10 mouse cellular contexts compared by ENCODE assay signal in the genomic region with DNA sequence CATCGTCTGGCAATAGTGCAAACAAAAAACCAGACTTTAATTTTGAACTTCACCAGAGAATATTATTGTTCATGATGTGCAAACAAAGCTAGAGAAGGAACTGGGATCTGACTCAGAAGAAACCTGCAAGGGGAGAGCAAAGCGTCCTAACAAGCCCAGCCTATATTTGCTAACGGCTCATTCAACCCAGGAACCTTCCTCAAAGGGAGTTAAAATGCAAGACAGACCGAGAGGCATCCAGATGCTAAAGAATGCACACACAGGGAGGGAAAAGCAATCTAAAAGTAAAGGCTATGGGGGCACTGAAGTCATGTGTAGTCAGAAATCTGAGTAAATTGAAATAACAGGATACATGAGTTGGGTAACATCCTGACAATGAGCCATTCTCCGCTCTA. TPM values are rescaled to one million over a fixed set of nuclear protein-coding genes. Genes with fewer than 3 reads are reported as not detected.
DNase-seq lines count a peak whose midpoint lies in the region; ATAC-seq lines count a peak whose summit lies in the region.
"Had no signal": no experiment of that assay in that cellular context is flagged by ENCODE, and none has a peak within 500 bp of the region (broad histone marks: within the 10 kb centered on the region; RNA-seq: fewer than 3 reads in every experiment).

No protein-coding gene starts in this region.

- peaks cover 12% of the 10 kb centered on the region; the same call in 1 of the 2 replicates for H3K4me1 ChIP-seq in forebrain, embryonic 11.5 days (replicated peaks; ENCODE audit: control insufficient read depth, insufficient read depth, low read length)
- peaks cover 19% of the 10 kb centered on the region for H3K4me1 ChIP-seq in forebrain, embryonic 10.5 days
- peaks cover 16% of the 10 kb centered on the region for H3K4me1 ChIP-seq in midbrain, embryonic 12.5 days
- H3K4me1 ChIP-seq in midbrain, embryonic 10.5 days: peaks cover 15% of the 10 kb centered on the region
- peaks cover 22% of the 10 kb centered on the region for H3K4me1 ChIP-seq in hindbrain, embryonic 14.5 days (replicated peaks; ENCODE audit: control insufficient read depth, insufficient read depth, low read length)
- 0 out of 2 replicates have a peak, but pooled peaks cover 10% of the 10 kb centered on the region for H3K4me1 ChIP-seq in stomach, embryonic 16.5 days (ENCODE audit: control insufficient read depth, insufficient read depth, low read length)

- no peak overlapping the region for H3K9ac ChIP-seq in forebrain, embryonic 11.5 days (ENCODE audit: low read length)
- no peak overlapping the region for H3K9ac ChIP-seq in midbrain, embryonic 12.5 days (replicated peaks)
- no peak overlapping the region for H3K9ac ChIP-seq in hindbrain, embryonic 14.5 days
- no peak overlapping the region for H3K9ac ChIP-seq in stomach, embryonic 16.5 days (ENCODE audit: low read length)

- no peaks in the 10 kb centered on the region for H3K9me3 ChIP-seq in forebrain, embryonic 11.5 days (ENCODE audit: control insufficient read depth, low read length)
- H3K9me3 ChIP-seq in forebrain, embryonic 10.5 days: no peaks in the 10 kb centered on the region; the same call in 1 of the 2 replicates
- no peaks in the 10 kb centered on the region for H3K9me3 ChIP-seq in midbrain, embryonic 12.5 days
- H3K9me3 ChIP-seq in midbrain, embryonic 10.5 days (replicated peaks): no peaks in the 10 kb centered on the region
- H3K9me3 ChIP-seq in hindbrain, embryonic 14.5 days (ENCODE audit: control insufficient read depth, low read length): no peaks in the 10 kb centered on the region
- no peaks in the 10 kb centered on the region for H3K9me3 ChIP-seq in stomach, embryonic 16.5 days (replicated peaks; ENCODE audit: control insufficient read depth, low read length)

- peaks cover 19% of the 10 kb centered on the region for H3K27me3 ChIP-seq in forebrain, embryonic 11.5 days (ENCODE audit: control insufficient read depth, insufficient read depth, low read length)
- peaks cover 70% of the 10 kb centered on the region for H3K27me3 ChIP-seq in forebrain, embryonic 10.5 days (ENCODE audit: poor library complexity, severe bottlenecking)
- no peaks in the 10 kb centered on the region for H3K27me3 ChIP-seq in midbrain, embryonic 12.5 days
- no peaks in the 10 kb centered on the region for H3K27me3 ChIP-seq in midbrain, embryonic 10.5 days (ENCODE audit: low read depth, poor library complexity, severe bottlenecking)
- no peaks in the 10 kb centered on the region for H3K27me3 ChIP-seq in hindbrain, embryonic 14.5 days (ENCODE audit: control insufficient read depth, insufficient read depth, low read length)
- no peaks in the 10 kb centered on the region for H3K27me3 ChIP-seq in stomach, embryonic 16.5 days (ENCODE audit: control insufficient read depth, insufficient read depth, low read length)

- no peak; the same call in 1 of the 2 replicates for ATAC-seq in forebrain, embryonic 11.5 days (replicated peaks; ENCODE audit: low FRiP score)
- no peak for ATAC-seq in midbrain, embryonic 12.5 days (ENCODE audit: low FRiP score, low read depth)
- ATAC-seq in hindbrain, embryonic 14.5 days (ENCODE audit: low FRiP score): peak; percentile 31; the same call in 1 of the 2 replicates
- ATAC-seq in stomach, embryonic 16.5 days (ENCODE audit: insufficient read depth, low FRiP score): peak; percentile 10; the same call in 1 of the 2 replicates
- no peak for ATAC-seq in granulocyte monocyte progenitor cell, adult 5-6 weeks (replicated peaks; ENCODE audit: poor library complexity, severe bottlenecking)

- no peak for DNase-seq in forebrain, embryonic 11.5 days (ENCODE audit: low spot score)
- DNase-seq in forebrain, embryonic 10.5 days (ENCODE audit: extremely low spot score, low spot score): no peak
- no peak for DNase-seq in midbrain, embryonic 10.5 days (ENCODE audit: low spot score)
- peak; percentile 31 for DNase-seq in hindbrain, embryonic 14.5 days (ENCODE audit: low spot score)
- DNase-seq in liver: no peak
- DNase-seq: adrenal gland, postnatal 14 days had no signal

- 25% methylated on average over 5 of the region's 5 CpGs for WGBS in forebrain, embryonic 11.5 days
- 48% methylated on average over 5 of the region's 5 CpGs for WGBS in forebrain, embryonic 10.5 days
- WGBS in midbrain, embryonic 12.5 days: 37% methylated on average over 5 of the region's 5 CpGs
- 46% methylated on average over 5 of the region's 5 CpGs for whole genome bisulfite sequencing in midbrain, embryonic 10.5 days
- 25% methylated on average over 5 of the region's 5 CpGs for WGBS in hindbrain, embryonic 14.5 days
- WGBS in stomach, embryonic 16.5 days: 34% methylated on average over 5 of the region's 5 CpGs

- no peak overlapping the region for H3K4me3 ChIP-seq in forebrain, embryonic 11.5 days (ENCODE audit: low read depth, low read length)
- no peak overlapping the region for H3K4me3 ChIP-seq in forebrain, embryonic 10.5 days
- H3K4me3 ChIP-seq in midbrain, embryonic 12.5 days: no peak overlapping the region
- H3K4me3 ChIP-seq in midbrain, embryonic 10.5 days: no peak overlapping the region
- H3K4me3 ChIP-seq in hindbrain, embryonic 14.5 days (replicated peaks; ENCODE audit: low read length): no peak overlapping the region
- no peak overlapping the region for H3K4me3 ChIP-seq in stomach, embryonic 16.5 days (replicated peaks; ENCODE audit: low read length)

- H3K36me3 ChIP-seq in forebrain, embryonic 11.5 days (ENCODE audit: control insufficient read depth, insufficient read depth, low read length): no peaks in the 10 kb centered on the region
- H3K36me3 ChIP-seq in forebrain, embryonic 10.5 days (replicated peaks): no peaks in the 10 kb centered on the region
- H3K36me3 ChIP-seq in midbrain, embryonic 12.5 days: no peaks in the 10 kb centered on the region
- no peaks in the 10 kb centered on the region for H3K36me3 ChIP-seq in midbrain, embryonic 10.5 days
- no peaks in the 10 kb centered on the region for H3K36me3 ChIP-seq in hindbrain, embryonic 14.5 days (replicated peaks; ENCODE audit: control insufficient read depth, insufficient read depth)
- no peaks in the 10 kb centered on the region for H3K36me3 ChIP-seq in stomach, embryonic 16.5 days (ENCODE audit: control insufficient read depth, insufficient read depth, low read length)

- peak overlapping the region; percentile 18; the same call in 1 of the 2 replicates for H3K4me2 ChIP-seq in forebrain, embryonic 11.5 days (ENCODE audit: low read depth, low read length, severe bottlenecking)
- no peak overlapping the region for H3K4me2 ChIP-seq in midbrain, embryonic 12.5 days (replicated peaks)
- H3K4me2 ChIP-seq in hindbrain, embryonic 14.5 days (replicated peaks): no peak overlapping the region; the same call in none of the 2 replicates
- no peak overlapping the region for H3K4me2 ChIP-seq in stomach, embryonic 16.5 days (ENCODE audit: low read depth, low read length)
- H3K4me2 ChIP-seq: heart, embryonic 11.5 days had no signal

- H3K27ac ChIP-seq in forebrain, embryonic 11.5 days (ENCODE audit: low read depth, low read length): no peak overlapping the region
- no peak overlapping the region for H3K27ac ChIP-seq in forebrain, embryonic 10.5 days
- H3K27ac ChIP-seq in midbrain, embryonic 12.5 days (replicated peaks): 0 out of 2 replicates have a peak overlapping the region, but pooled peaks have one; percentile 50
- H3K27ac ChIP-seq in midbrain, embryonic 10.5 days (replicated peaks): no peak overlapping the region; the same call in 1 of the 2 replicates
- peak overlapping the region; percentile 51 for H3K27ac ChIP-seq in hindbrain, embryonic 14.5 days
- H3K27ac ChIP-seq in stomach, embryonic 16.5 days (ENCODE audit: low read length): peak overlapping the region; percentile 61

RNA-seq across cellular contexts. Expression of a gene that starts 30.9 kb away (rescaled TPM):
- polyA plus RNA-seq in forebrain, embryonic 11.5 days (2014; fragmentation: Nextera tagmentation; extraction: Ambion mirVana): 29.0 and 32.9 TPM in 2 replicates
- polyA plus RNA-seq in forebrain, embryonic 10.5 days (2016; fragmentation: Nextera tagmentation; extraction: Ambion mirVana): 23.2 and 23.4 TPM in 2 replicates
- polyA plus RNA-seq in midbrain, embryonic 12.5 days (2016; fragmentation: Nextera tagmentation; extraction: Ambion mirVana): 43.5 and 46.6 TPM in 2 replicates
- 25.7 and 31.1 TPM in 2 replicates for polyA plus RNA-seq in midbrain, embryonic 10.5 days (2016; fragmentation: Nextera tagmentation; extraction: Ambion mirVana)
- 60.7 and 72.3 TPM in 2 replicates for polyA plus RNA-seq in hindbrain, embryonic 14.5 days (2014; fragmentation: Nextera tagmentation; extraction: Ambion mirVana)
- 16.6 and 17.4 TPM in 2 replicates for polyA plus RNA-seq in stomach, embryonic 16.5 days (2015; fragmentation: Nextera tagmentation; extraction: Ambion mirVana)
- total RNA-seq in granulocyte monocyte progenitor cell, adult 5-6 weeks (2014; fragmentation: Nextera tagmentation): 8.8 and 13.2 TPM in 2 replicates
- 19.2 and 27.7 TPM in 2 replicates for total RNA-seq in granulocyte monocyte progenitor cell, adult 5-6 weeks (2017)

RNA-seq across cellular contexts. Expression of a gene that starts 37.8 kb away (rescaled TPM):
- 7.3 and 8.1 TPM in 2 replicates for polyA plus RNA-seq in forebrain, embryonic 11.5 days (2014; fragmentation: Nextera tagmentation; extraction: Ambion mirVana)
- 4.0 and 4.2 TPM in 2 replicates for polyA plus RNA-seq in forebrain, embryonic 10.5 days (2016; fragmentation: Nextera tagmentation; extraction: Ambion mirVana)
- polyA plus RNA-seq in midbrain, embryonic 12.5 days (2016; fragmentation: Nextera tagmentation; extraction: Ambion mirVana): 8.1 and 9.1 TPM in 2 replicates
- 4.0 and 4.2 TPM in 2 replicates for polyA plus RNA-seq in midbrain, embryonic 10.5 days (2016; fragmentation: Nextera tagmentation; extraction: Ambion mirVana)
- 10.1 and 10.8 TPM in 2 replicates for polyA plus RNA-seq in hindbrain, embryonic 14.5 days (2014; fragmentation: Nextera tagmentation; extraction: Ambion mirVana)
- 3.6 and 3.7 TPM in 2 replicates for polyA plus RNA-seq in stomach, embryonic 16.5 days (2015; fragmentation: Nextera tagmentation; extraction: Ambion mirVana)
- total RNA-seq in granulocyte monocyte progenitor cell, adult 5-6 weeks (2014; fragmentation: Nextera tagmentation): 20.2 and 22.3 TPM in 2 replicates
- 9.6 and 13.0 TPM in 2 replicates for total RNA-seq in granulocyte monocyte progenitor cell, adult 5-6 weeks (2017)

Comparison
In these comparisons a context has a peak if more than half of its experiments do, and no peak if none do; other contexts are left out.
1. H3K27ac ChIP-seq: peak in midbrain, embryonic 12.5 days (single experiment), hindbrain, embryonic 14.5 days (single experiment) and stomach, embryonic 16.5 days (single experiment); none in forebrain, embryonic 11.5 days (single experiment), forebrain, embryonic 10.5 days (single experiment) and midbrain, embryonic 10.5 days (single experiment).
2. ATAC-seq: peak in hindbrain, embryonic 14.5 days (single experiment) and stomach, embryonic 16.5 days (single experiment); none in forebrain, embryonic 11.5 days (single experiment), midbrain, embryonic 12.5 days (single experiment) and granulocyte monocyte progenitor cell, adult 5-6 weeks (single experiment).